Mouse (Mus musculus) G1E (cell line): ENCODE results near the gene 4930469K13Rik.

Experiments used
- CTCF ChIP-seq: IDR thresholded peaks from 2 replicates; pipeline ENCODE4 v1.5.1; 2012; ENCODE audit warnings: low read depth, low read length, inconsistent platforms, mixed read lengths
- GATA1 ChIP-seq: IDR thresholded peaks from 2 replicates; pipeline ENCODE4 v1.6.1; 2012; ENCODE audit warnings: borderline replicate concordance, low read length, inconsistent platforms, mixed read lengths
- TAL1 ChIP-seq: conservative IDR thresholded peaks from 2 replicates; pipeline ENCODE4 v1.6.1; 2012; ENCODE audit warnings: low read depth, low read length, inconsistent platforms, mixed read lengths

- TF ChIP-seq CTCF = no peak
- no peak for TF ChIP-seq TAL1
- TF ChIP-seq GATA1 = no peak
Observed at GRCm38 (mm10) chr11:34035909-34036658, 62.3 kb downstream of the 4930469K13Rik start.
